ENCODE assay signal across 9 mouse cellular contexts in the genomic region with DNA sequence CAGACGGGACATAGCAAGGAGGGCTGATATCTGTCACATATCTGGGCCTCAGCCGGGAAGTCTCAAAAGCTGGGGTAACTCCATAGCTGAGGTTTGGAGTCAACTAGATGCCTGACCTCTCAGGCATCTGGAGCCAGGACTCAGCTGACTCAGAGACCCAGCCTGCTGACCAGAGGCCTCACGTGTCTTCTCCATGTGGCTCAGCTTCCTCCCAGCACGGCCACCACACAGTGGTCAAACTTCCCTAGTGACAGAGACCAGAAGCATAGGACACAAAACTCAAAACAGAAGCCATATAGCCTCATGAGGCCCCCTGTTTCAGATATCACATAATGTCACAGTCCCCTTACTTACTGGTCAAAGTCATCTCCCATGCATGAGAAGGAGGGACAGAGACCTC.
DNase-seq lines count a peak whose midpoint lies in the region; ATAC-seq lines count a peak whose summit lies in the region.
"Had no signal": no experiment of that assay in that cellular context is flagged by ENCODE, and none has a peak within 500 bp of the region (broad histone marks: within the 10 kb centered on the region; RNA-seq: fewer than 3 reads in every experiment).

No protein-coding gene starts in this region.

- no peaks in the 10 kb centered on the region for H3K36me3 ChIP-seq in kidney, embryonic 14.5 days (ENCODE audit: control insufficient read depth, insufficient read depth, low read length)
- H3K36me3 ChIP-seq in forebrain, embryonic 13.5 days (ENCODE audit: poor library complexity, severe bottlenecking): no peaks in the 10 kb centered on the region
- H3K36me3 ChIP-seq: midbrain, embryonic 10.5 days had no signal

- no peak overlapping the region for H3K27ac ChIP-seq in kidney, embryonic 14.5 days (ENCODE audit: low read depth, low read length)
- no peak overlapping the region for H3K27ac ChIP-seq in forebrain, embryonic 13.5 days
- H3K27ac ChIP-seq: midbrain, embryonic 10.5 days had no signal

- H3K9ac ChIP-seq in kidney, embryonic 14.5 days (ENCODE audit: low read depth, low read length): no peak overlapping the region
- H3K9ac ChIP-seq in forebrain, embryonic 13.5 days: no peak overlapping the region
- H3K9ac ChIP-seq: forebrain, postnatal 0 days had no signal

- no peak overlapping the region for H3K4me3 ChIP-seq in kidney, embryonic 14.5 days (ENCODE audit: low read length)
- no peak overlapping the region for H3K4me3 ChIP-seq in forebrain, embryonic 13.5 days
- H3K4me3 ChIP-seq: midbrain, embryonic 10.5 days had no signal

- no peaks in the 10 kb centered on the region for H3K9me3 ChIP-seq in kidney, embryonic 14.5 days (ENCODE audit: control insufficient read depth, low read length)
- no peaks in the 10 kb centered on the region for H3K9me3 ChIP-seq in forebrain, embryonic 13.5 days (replicated peaks)
- H3K9me3 ChIP-seq: midbrain, embryonic 10.5 days had no signal

- H3K4me2 ChIP-seq in kidney, embryonic 14.5 days (replicated peaks; ENCODE audit: low read depth, low read length): no peak overlapping the region
- no peak overlapping the region for H3K4me2 ChIP-seq in forebrain, embryonic 13.5 days

- peaks cover 18% of the 10 kb centered on the region for H3K4me1 ChIP-seq in kidney, embryonic 14.5 days (ENCODE audit: control insufficient read depth, insufficient read depth, low read length)
- H3K4me1 ChIP-seq in forebrain, embryonic 13.5 days: no peaks in the 10 kb centered on the region

- no peaks in the 10 kb centered on the region for H3K27me3 ChIP-seq in kidney, embryonic 14.5 days (ENCODE audit: control insufficient read depth, insufficient read depth, low read length)
- H3K27me3 ChIP-seq in forebrain, embryonic 13.5 days: no peaks in the 10 kb centered on the region

- WGBS in kidney, embryonic 14.5 days: 80% methylated on average over 4 of the region's 4 CpGs
- WGBS in forebrain, embryonic 13.5 days: 92% methylated on average over 4 of the region's 4 CpGs

- ATAC-seq in kidney, embryonic 14.5 days (ENCODE audit: low FRiP score, low TSS enrichment): no peak
- ATAC-seq in forebrain, embryonic 13.5 days: no peak
- ATAC-seq: forebrain, postnatal 0 days had no signal

- DNase-seq in kidney, adult 18-20 months: peak; percentile 57
- DNase-seq in 416B (ENCODE audit: low read depth): peak; percentile 77
- peak; percentile 24 for DNase-seq in brain, adult 2 months (ENCODE audit: low read depth, low spot score)
- DNase-seq in kidney, adult 8-10 months: peak; percentile 69 to 80
- DNase-seq in thymus, adult 18-20 months: no peak

Comparison
In these comparisons a context has a peak if more than half of its experiments do, and no peak if none do; other contexts are left out.
1. DNase-seq: peak in kidney, adult 18-20 months (single experiment), 416B (single experiment), brain, adult 2 months (single experiment) and kidney, adult 8-10 months (2 of 2); none in thymus, adult 18-20 months (0 of 2).